Comparison of ENCODE assay signal across 19 mouse cellular contexts in the genomic region with DNA sequence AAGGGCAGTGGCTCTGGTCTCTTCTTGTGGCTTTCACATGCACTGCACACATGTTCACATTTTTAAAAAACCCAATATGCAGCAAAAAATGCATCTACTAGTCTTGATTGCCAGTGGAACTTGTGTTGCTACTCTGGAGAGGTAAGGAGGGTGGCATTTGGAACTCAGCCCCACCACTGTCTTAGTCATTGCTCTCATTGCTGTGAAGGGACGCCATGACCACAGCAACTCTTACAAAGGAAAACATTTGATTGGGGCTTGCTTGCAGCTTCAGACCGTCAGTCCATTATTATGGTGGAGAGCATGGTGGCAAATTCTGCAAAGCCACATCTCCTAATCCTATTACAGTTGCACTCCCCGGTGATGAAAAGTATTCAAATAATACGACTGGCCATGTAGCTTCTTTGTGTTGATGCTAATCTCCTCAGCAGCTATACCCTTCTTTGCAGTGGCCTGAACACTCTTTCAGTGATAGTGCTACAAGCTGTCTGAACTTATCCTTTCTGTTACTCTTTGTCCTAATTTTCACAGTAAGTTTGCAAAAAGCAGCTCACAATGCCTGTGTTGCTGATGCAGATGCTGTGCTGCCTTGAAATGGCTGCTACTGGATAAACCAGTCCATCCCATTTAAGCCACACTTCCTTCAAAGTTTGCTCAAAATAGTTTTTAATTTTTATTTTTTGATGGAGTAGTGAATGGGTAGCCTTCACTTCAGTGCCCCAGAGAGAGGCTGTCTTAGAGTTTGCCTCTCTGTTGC. TPM values are rescaled to one million over a fixed set of nuclear protein-coding genes. Genes with fewer than 3 reads are reported as not detected.
"Had no signal": no experiment of that assay in that cellular context is flagged by ENCODE, and none has a peak within 500 bp of the region (broad histone marks: within the 10 kb centered on the region; RNA-seq: fewer than 3 reads in every experiment).

No protein-coding gene starts in this region.

- DNase-seq: kidney, adult 11 months; kidney, adult 8-10 months; kidney, postnatal 10 days; kidney, postnatal 36 days; layer of hippocampus, postnatal 36 days; liver, embryonic 13.5 days; lung, adult 2 months; lung, postnatal 14 days; lung, postnatal 4 days; right cerebral cortex, postnatal 25 days; spleen, adult 18-20 months; thymus, postnatal 36 days had no signal

- H3K9me3 ChIP-seq: intestine, embryonic 15.5 days; kidney, embryonic 15.5 days; liver, embryonic 13.5 days; stomach, embryonic 15.5 days had no signal

- H3K9ac ChIP-seq: intestine, embryonic 15.5 days; kidney, embryonic 15.5 days; liver, embryonic 13.5 days; stomach, embryonic 15.5 days had no signal

- ATAC-seq: intestine, embryonic 15.5 days had no signal

- H3K27me3 ChIP-seq: intestine, embryonic 15.5 days; kidney, embryonic 15.5 days; liver, embryonic 13.5 days; stomach, embryonic 15.5 days had no signal

- H3K4me3 ChIP-seq: intestine, embryonic 15.5 days; kidney, embryonic 15.5 days; left cerebral cortex, adult 2 months; liver, embryonic 13.5 days; stomach, embryonic 15.5 days had no signal

- H3K4me1 ChIP-seq: intestine, embryonic 15.5 days; kidney, embryonic 15.5 days; liver, embryonic 13.5 days; stomach, embryonic 15.5 days had no signal

- H3K4me2 ChIP-seq: intestine, embryonic 15.5 days; kidney, embryonic 15.5 days; liver, embryonic 13.5 days; stomach, embryonic 15.5 days had no signal

- H3K27ac ChIP-seq: intestine, embryonic 15.5 days; kidney, embryonic 15.5 days; left cerebral cortex, adult 2 months; liver, embryonic 13.5 days; stomach, embryonic 15.5 days had no signal

RNA-seq across cellular contexts. Expression of a gene that starts 47.2 kb away (rescaled TPM):
- total RNA-seq: megakaryocyte-erythroid progenitor cell, adult 5-6 weeks; monocyte, adult 5-6 weeks had no signal
- polyA plus RNA-seq: liver, embryonic 13.5 days; liver, embryonic 16.5 days had no signal
